Mouse (Mus musculus): Measurements from ENCODE around the gene Neto2. TPM values are rescaled to one million over a fixed set of nuclear protein-coding genes. Genes with fewer than 3 reads are reported as not detected.

Neto2 gene
- polyA plus RNA-seq, 1 experiment from 2014 or later, result 17.9 TPM

DNA sequence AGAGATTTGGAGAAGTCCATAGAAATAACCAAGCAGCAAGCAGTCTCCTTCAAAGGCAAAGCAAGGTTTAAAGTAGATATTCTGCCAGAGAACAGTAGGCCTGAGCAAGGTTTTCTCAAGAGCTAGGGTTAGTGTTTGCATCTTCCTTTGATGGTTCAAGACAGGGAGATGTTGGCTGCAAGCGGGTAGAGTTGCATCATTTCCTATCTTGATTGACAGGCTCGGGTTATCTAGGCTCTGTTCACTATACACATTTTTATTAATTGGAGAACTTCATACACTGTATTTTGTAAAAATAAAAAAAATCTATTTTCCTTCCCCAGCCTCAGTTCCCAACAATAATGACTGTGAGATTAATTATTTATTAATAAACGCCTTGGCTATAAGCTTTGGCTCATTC lies 94.2 kb downstream of the Neto2 start:
- DNase-seq (ENCODE audit: low read depth, low spot score) (no peak), ATAC-seq (no peak)
- H3K27me3 ChIP-seq, result no peaks in the 10 kb centered on the region
- no peak for TF ChIP-seq CTCF (IDR thresholded peaks at IDR 0.05)
- POLR2A ChIA-PET, result no interaction called here
- in situ Hi-C loops (cut with MboI; ENCODE audit: low pct_unique_long_range_greater_than_20kb), result loop anchor here (10.0 kb wide), 1 partner anchor 978 kb away; the partner anchor contains the start of gene Abcc12
- CTCF ChIA-PET, result interaction anchor here (0.9 to 1.6 kb wide), 3 partner anchors 56 to 979 kb away, joined by 3 to 5 read pairs (median 3); no protein-coding TSS in a partner anchor

GRCm38 (mm10) chr8:85604201-85604600 lies 96.5 kb downstream of the Neto2 start:
- no peaks in the 10 kb centered on the region for H3K27me3 ChIP-seq
- POLR2A ChIA-PET, result no interaction called here
- DNase-seq (ENCODE audit: low read depth, low spot score) (no peak), ATAC-seq (no peak)
- in situ Hi-C loops (cut with MboI; ENCODE audit: low pct_unique_long_range_greater_than_20kb), result loop anchor here (5.0 to 10.0 kb wide), 2 partner anchors 63 to 981 kb away; partner anchors contain the start of gene Abcc12
- CTCF ChIA-PET, result interaction anchor here (0.7 to 1.3 kb wide), 2 partner anchors 58 to 981 kb away, joined by 3 read pairs; no protein-coding TSS in a partner anchor
- no peak for TF ChIP-seq CTCF (IDR thresholded peaks at IDR 0.05)

- no peak for DNase-seq (ENCODE audit: low read depth, low spot score)
Observed at GRCm38 (mm10) chr8:85603203-85603895, 97.4 kb downstream of the Neto2 start.

GRCm38 (mm10) chr8:85602737-85603136 lies 98.0 kb downstream of the Neto2 start:
- no peaks in the 10 kb centered on the region for H3K27me3 ChIP-seq
- POLR2A ChIA-PET, result interaction anchor here (1.1 kb wide), 1 partner anchor 10 kb away, joined by 5 read pairs; no protein-coding TSS in a partner anchor
- ATAC-seq, result no peak
- CTCF ChIA-PET, result interaction anchor here (0.8 to 1.7 kb wide), 12 partner anchors 9 to 983 kb away, joined by 3 to 6 read pairs (median 4); no protein-coding TSS in a partner anchor
- in situ Hi-C loops (cut with MboI; ENCODE audit: low pct_unique_long_range_greater_than_20kb), result loop anchor here (5.0 to 10.0 kb wide), 2 partner anchors 65 to 982 kb away; partner anchors contain the start of gene Abcc12
- TF ChIP-seq CTCF (IDR thresholded peaks at IDR 0.05), result no peak
- DNase-seq (ENCODE audit: low read depth, low spot score), result no peak

More at GRCm38 (mm10) chr8:85603203-85603895, 97.4 kb downstream of the Neto2 start:
- in situ Hi-C loops (cut with MboI; ENCODE audit: low pct_unique_long_range_greater_than_20kb), result loop anchor here (5.0 to 10.0 kb wide), 2 partner anchors 64 to 981 kb away; partner anchors contain the start of gene Abcc12
- no peaks in the 10 kb centered on the region for H3K27me3 ChIP-seq
- ChIA-PET CTCF (interaction anchor here (0.8 to 1.7 kb wide), 11 partner anchors 9 to 983 kb away, joined by 3 to 6 read pairs (median 4); no protein-coding TSS in a partner anchor), POLR2A (interaction anchor here (1.1 kb wide), 1 partner anchor 9 kb away, joined by 5 read pairs; no protein-coding TSS in a partner anchor)
- peak; percentile 84 for ATAC-seq
- peak; percentile 89 for TF ChIP-seq CTCF (IDR thresholded peaks at IDR 0.05)

GRCm38 (mm10) chr8:85601741-85602140 lies 99.0 kb downstream of the Neto2 start:
- H3K27me3 ChIP-seq, result no peaks in the 10 kb centered on the region
- ChIA-PET POLR2A (interaction anchor here (0.5 kb wide), 1 partner anchor 1062 kb away, joined by 5 read pairs; no protein-coding TSS in a partner anchor), CTCF (interaction anchor here (0.9 to 1.1 kb wide), 2 partner anchors 10 to 935 kb away, joined by 3 to 4 read pairs; no protein-coding TSS in a partner anchor)
- DNase-seq (ENCODE audit: low read depth, low spot score) (no peak), ATAC-seq (no peak)
- in situ Hi-C loops (cut with MboI; ENCODE audit: low pct_unique_long_range_greater_than_20kb), result loop anchor here (5.0 to 10.0 kb wide), 2 partner anchors 66 to 983 kb away; partner anchors contain the start of gene Abcc12
- TF ChIP-seq CTCF (IDR thresholded peaks at IDR 0.05), result no peak

DNA sequence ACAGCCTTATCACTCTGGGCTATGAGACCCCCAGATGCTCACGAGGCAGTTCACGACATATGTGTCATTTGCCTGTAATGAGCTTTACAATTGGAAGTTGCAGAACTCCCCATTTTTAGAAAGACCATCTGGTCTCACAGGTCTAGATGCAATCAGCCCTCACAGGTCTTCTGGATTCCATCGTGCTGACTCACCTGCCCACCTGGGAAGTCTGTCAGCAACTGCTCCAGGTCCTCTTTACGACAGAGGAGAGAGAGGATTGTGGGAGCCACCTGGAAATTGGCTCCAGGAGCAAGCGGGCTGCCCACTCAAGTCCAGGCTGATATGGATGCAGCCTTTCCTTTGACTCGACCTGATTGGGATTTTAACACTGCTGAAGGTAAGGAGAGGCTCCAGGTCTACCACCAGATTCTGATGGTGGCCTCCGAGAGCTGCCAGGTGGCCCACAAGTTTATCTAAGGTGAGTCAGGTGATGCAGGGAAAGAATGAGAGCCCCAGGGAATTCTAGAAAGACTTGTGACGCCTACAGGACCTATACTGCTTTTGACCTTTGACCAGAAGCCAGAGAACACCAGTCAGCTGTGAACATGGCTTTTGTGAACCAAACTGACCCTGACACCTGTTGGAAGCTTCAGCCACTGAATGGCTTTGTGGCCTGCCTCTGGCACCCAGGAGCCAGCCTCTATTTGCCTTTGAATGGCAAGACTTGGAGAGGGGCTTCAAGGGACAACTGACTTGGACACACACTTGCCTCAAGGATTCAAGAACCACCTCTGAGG lies 103.1 kb downstream of the Neto2 start:
- in situ Hi-C loops (cut with MboI; ENCODE audit: low pct_unique_long_range_greater_than_20kb), result no loop called here
- DNase-seq (ENCODE audit: low read depth, low spot score) (no peak), ATAC-seq (no peak)
- TF ChIP-seq CTCF (IDR thresholded peaks at IDR 0.05), result no peak
- no peaks in the 10 kb centered on the region for H3K27me3 ChIP-seq
- CTCF ChIA-PET, result no interaction called here
- POLR2A ChIA-PET, result no interaction called here

- ATAC-seq, result no peak
- DNase-seq (ENCODE audit: low read depth, low spot score), result no peak
- H3K27me3 ChIP-seq, result no peaks in the 10 kb centered on the region
- TF ChIP-seq CTCF (IDR thresholded peaks at IDR 0.05), result no peak
- ChIA-PET CTCF (interaction anchor here (1.5 kb wide), 1 partner anchor 12 kb away, joined by 3 read pairs; no protein-coding TSS in a partner anchor), POLR2A (no interaction called here)
- in situ Hi-C loops (cut with MboI; ENCODE audit: low pct_unique_long_range_greater_than_20kb), result no loop called here
Observed at GRCm38 (mm10) chr8:85595391-85595790, 105.3 kb downstream of the Neto2 start.

DNA sequence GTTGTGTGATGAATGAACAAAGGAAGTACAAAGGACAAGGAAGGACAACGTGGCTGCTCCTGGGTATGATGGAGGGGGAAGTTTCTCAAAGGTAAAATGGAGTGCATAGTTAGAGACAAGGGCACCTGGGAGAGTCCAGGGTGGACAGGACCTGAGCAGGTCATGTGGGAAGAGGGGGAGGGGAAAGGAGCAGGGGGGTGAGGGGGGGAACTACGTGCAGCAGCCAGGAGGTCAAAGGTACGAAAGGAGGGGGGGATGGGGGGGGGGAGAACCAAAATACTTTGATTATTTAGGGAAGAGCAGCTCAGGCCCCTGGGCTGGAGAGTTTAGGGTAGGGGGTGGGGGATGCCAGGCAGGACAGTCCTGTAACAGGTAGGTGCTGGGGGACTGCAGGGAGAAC lies 105.7 kb downstream of the Neto2 start:
- no peaks in the 10 kb centered on the region for H3K27me3 ChIP-seq
- ATAC-seq (no peak), DNase-seq (ENCODE audit: low read depth, low spot score) (no peak)
- ChIA-PET POLR2A (no interaction called here), CTCF (no interaction called here)
- in situ Hi-C loops (cut with MboI; ENCODE audit: low pct_unique_long_range_greater_than_20kb), result no loop called here
- TF ChIP-seq CTCF (IDR thresholded peaks at IDR 0.05), result no peak

- no peak for TF ChIP-seq CTCF (IDR thresholded peaks at IDR 0.05)
- no peaks in the 10 kb centered on the region for H3K27me3 ChIP-seq
- DNase-seq (ENCODE audit: low read depth, low spot score) (no peak), ATAC-seq (no peak)
- POLR2A ChIA-PET, result interaction anchor here (1.4 kb wide), 1 partner anchor 15 kb away, joined by 3 read pairs; no protein-coding TSS in a partner anchor
- CTCF ChIA-PET, result interaction anchor here (1.1 to 1.4 kb wide), 2 partner anchors 10 to 106 kb away, joined by 3 to 6 read pairs; no protein-coding TSS in a partner anchor
- in situ Hi-C loops (cut with MboI; ENCODE audit: low pct_unique_long_range_greater_than_20kb), result no loop called here
Observed at GRCm38 (mm10) chr8:85593324-85593723, 107.4 kb downstream of the Neto2 start.

DNA sequence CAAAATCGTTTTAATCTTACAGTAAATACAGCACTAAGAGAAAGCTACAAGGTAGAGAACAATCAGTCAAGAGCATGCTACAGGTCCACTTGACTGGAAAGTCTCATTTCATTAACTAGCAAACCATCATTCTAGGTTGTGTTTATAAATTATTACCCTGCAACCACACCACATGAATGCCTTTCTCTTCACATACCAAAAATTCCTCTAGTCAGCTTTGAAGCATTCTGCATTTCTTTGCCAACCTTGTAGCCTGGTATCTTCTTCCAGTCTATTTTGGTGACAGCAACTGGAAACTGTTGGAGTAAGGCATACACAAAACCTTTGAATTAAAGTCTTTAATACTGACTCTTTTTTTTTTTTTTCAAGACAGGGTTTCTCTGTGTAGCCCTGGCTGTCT lies 109.2 kb downstream of the Neto2 start:
- peak; percentile 86 for ATAC-seq
- DNase-seq (ENCODE audit: low read depth, low spot score), result peak; percentile 41
- H3K27me3 ChIP-seq, result no peaks in the 10 kb centered on the region
- in situ Hi-C loops (cut with MboI; ENCODE audit: low pct_unique_long_range_greater_than_20kb), result no loop called here
- no peak for TF ChIP-seq CTCF (IDR thresholded peaks at IDR 0.05)
- CTCF ChIA-PET, result interaction anchor here (0.6 to 2.8 kb wide), 4 partner anchors 9 to 430 kb away, joined by 3 to 8 read pairs (median 5); no protein-coding TSS in a partner anchor
- POLR2A ChIA-PET, result no interaction called here
